Mouse (Mus musculus) forebrain, postnatal 0 days (tissue): ENCODE measurements around the gene Cenps. TPM values are rescaled to one million over a fixed set of nuclear protein-coding genes. Genes with fewer than 3 reads are reported as not detected.

Source experiments
- ATAC-seq: fragments of 200-750 bp; cut with Nextera tagmentation; 2 replicates; pipeline ENCODE4 v1.8.0; 2017; ENCODE audit warnings: mild to moderate bottlenecking, moderate library complexity
- DNase-seq: peaks from one replicate; pipeline ENCODE4 v3.0.0-alpha.2; 2015
- H3K27ac ChIP-seq: fragments of 300-500 bp; sonication (generic); 2 replicates; pipeline ENCODE4 v1.5.1; 2014; ENCODE audit warnings: low read depth, mild to moderate bottlenecking, antibody characterized with exemption, low read length, moderate library complexity, mixed read lengths
- H3K27me3 ChIP-seq: fragments of 300-500 bp; sonication (generic); 2 replicates; pipeline ENCODE4 v1.6.1; 2014; ENCODE audit warnings: mild to moderate bottlenecking, low read length, mixed read lengths; ENCODE audit not compliant: insufficient read depth
- H3K36me3 ChIP-seq: fragments of 300-500 bp; sonication (generic); 2 replicates; pipeline ENCODE4 v1.6.1; 2014; ENCODE audit warnings: mild to moderate bottlenecking, moderate library complexity; ENCODE audit not compliant: insufficient read depth
- H3K4me1 ChIP-seq: fragments of 300-500 bp; sonication (generic); 2 replicates; pipeline ENCODE4 v1.6.1; 2014; ENCODE audit warnings: antibody characterized with exemption; ENCODE audit not compliant: insufficient read depth
- H3K4me2 ChIP-seq: fragments of 300-500 bp; sonication (generic); 2 replicates; pipeline ENCODE4 v1.6.1; 2014; ENCODE audit warnings: low read depth, mild to moderate bottlenecking, moderate library complexity
- H3K4me3 ChIP-seq: fragments of 300-500 bp; sonication (generic); 2 replicates; pipeline ENCODE4 v1.5.1; 2014; ENCODE audit warnings: low read depth, low read length, mixed read lengths
- H3K9ac ChIP-seq: fragments of 300-500 bp; sonication (generic); 2 replicates; pipeline ENCODE4 v1.6.1; 2014; ENCODE audit warnings: mild to moderate bottlenecking
- H3K9me3 ChIP-seq: fragments of 300-500 bp; sonication (generic); 2 replicates; pipeline ENCODE4 v1.6.1; 2016; ENCODE audit warnings: low read length
- CTCF ChIP-seq: sonication (generic); IDR thresholded peaks from 2 replicates; pipeline ENCODE4 v1.5.1; 2016; ENCODE audit warnings: antibody characterized with exemption, control low read depth, low read depth
- WGBS: fragments of 180-500 bp; shearing (Covaris S2); extraction: QIAGEN DNeasy Blood & Tissue Kit; methylation state at CpG from one replicate; pipeline ENCODE4 v1.1.7; 2014; 5-methylcytosine and 5-hydroxymethylcytosine counted together
- polyA plus RNA-seq: library from polyadenylated mRNA; unstranded; fragments of >200 nt; fragmentation: Nextera tagmentation; extraction: Ambion mirVana; gene quantifications from 2 replicates; pipeline ENCODE4 v1.2.1, GENCODE M21; 2015
- total RNA-seq: library from RNA; depleted of rRNA; stranded (reverse); fragments of >200 nt; gene quantifications from 2 replicates; pipeline ENCODE4 v1.2.3, GENCODE M21; 2014; rRNA removed

The Cenps gene
- total and polyA plus RNA-seq, 2 experiments from 2014 or later: 6.5 to 15.9 TPM

GRCm38 (mm10) chr4:149098571-149098970 is 38.9 kb downstream of the Cenps start:
- DNase-seq: no peak
- peaks cover 4% of the 10 kb centered on the region; the same call in 1 of the 2 replicates for H3K36me3 ChIP-seq
- H3K4me3 ChIP-seq: peak overlapping the region; percentile 79
- WGBS: 25% methylated on average over 11 of the region's 11 CpGs
- ATAC-seq: no peak
- H3K4me1 ChIP-seq: 0 out of 2 replicates have a peak, but pooled peaks cover 5% of the 10 kb centered on the region
- H3K9me3 ChIP-seq: no peaks in the 10 kb centered on the region
- no peak overlapping the region for H3K27ac ChIP-seq
- H3K27me3 ChIP-seq: no peaks in the 10 kb centered on the region
- H3K4me2 ChIP-seq: peak overlapping the region; percentile 74
- TF ChIP-seq CTCF: no peak
- H3K9ac ChIP-seq: peak overlapping the region; percentile 79

DNA sequence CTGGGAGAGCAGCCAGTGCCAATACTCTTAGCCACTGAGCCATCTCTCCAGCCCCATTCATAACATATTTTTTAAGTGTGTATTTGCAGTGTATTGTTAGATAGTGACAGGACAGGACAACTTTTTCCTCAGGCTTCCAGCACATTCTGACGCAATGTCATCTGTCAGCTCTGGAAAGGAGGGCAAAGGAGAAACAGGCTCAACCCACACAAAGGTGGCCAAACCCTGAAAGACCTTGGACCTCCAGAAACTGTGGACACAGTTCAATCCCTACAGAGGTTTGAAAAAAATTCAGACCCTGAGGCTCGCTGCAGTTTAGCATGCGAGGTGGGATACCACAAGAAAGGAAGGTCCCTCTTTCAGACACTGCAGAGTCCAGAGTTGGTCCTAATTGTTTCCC is 39.5 kb downstream of the Cenps start:
- Histone ChIP-seq H3K4me1 (0 out of 2 replicates have a peak, but pooled peaks cover 5% of the 10 kb centered on the region), H3K9me3 (no peaks in the 10 kb centered on the region), H3K4me3 (no peak overlapping the region), H3K27me3 (no peaks in the 10 kb centered on the region), H3K4me2 (no peak overlapping the region), H3K36me3 (peaks cover 4% of the 10 kb centered on the region), H3K27ac (no peak overlapping the region), H3K9ac (no peak overlapping the region)
- 84% methylated on average over 3 of the region's 3 CpGs for WGBS
- no peak for DNase-seq
- TF ChIP-seq CTCF: no peak
- ATAC-seq: no peak

DNA sequence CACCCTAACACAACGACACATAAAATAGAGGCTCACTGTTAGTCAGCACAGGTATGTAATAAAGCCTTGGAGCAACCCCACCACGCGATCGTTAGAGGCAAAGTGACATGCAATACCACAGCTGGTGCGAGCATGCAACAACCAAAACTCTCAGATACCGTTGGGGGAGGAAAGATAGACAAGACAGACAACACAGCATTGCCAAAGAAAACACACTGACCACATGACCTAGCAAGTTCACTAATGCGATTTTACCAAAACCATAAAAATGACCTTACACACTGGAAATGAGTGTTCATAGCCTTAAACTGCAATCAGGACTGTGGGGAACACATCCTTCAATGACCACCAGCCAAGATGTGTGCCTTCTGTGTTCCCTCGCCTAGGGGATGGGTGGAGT is 46.1 kb downstream of the Cenps start:
- WGBS: 90% methylated on average over 8 of the region's 8 CpGs
- Histone ChIP-seq H3K4me3 (no peak overlapping the region), H3K4me2 (no peak overlapping the region), H3K9ac (no peak overlapping the region), H3K36me3 (peaks cover 4% of the 10 kb centered on the region), H3K27ac (no peak overlapping the region), H3K4me1 (no peaks in the 10 kb centered on the region), H3K27me3 (no peaks in the 10 kb centered on the region), H3K9me3 (no peaks in the 10 kb centered on the region)
- no peak for ATAC-seq
- DNase-seq: no peak
- TF ChIP-seq CTCF: no peak

DNA sequence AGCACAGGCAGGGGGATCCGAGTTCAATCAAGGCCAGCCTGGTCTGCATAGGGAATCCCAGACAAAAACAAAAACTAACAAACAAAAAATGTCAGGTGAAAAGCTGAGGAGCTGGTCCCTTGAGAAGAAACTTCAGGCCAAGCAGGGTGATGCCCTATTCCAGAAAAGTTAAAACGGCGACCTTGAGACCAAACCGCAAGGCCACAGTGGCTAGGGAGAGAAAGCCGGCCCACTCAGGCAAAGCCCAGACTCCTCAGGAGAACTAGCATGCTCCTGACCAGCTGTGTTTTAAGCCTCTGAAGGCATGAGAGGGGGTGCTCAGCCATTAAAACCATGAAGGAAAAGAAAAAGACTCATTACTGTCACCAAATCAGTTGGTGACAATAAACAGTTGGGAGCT is 52.0 kb downstream of the Cenps start:
- whole genome bisulfite sequencing: 80% methylated on average over 5 of the region's 5 CpGs
- Histone ChIP-seq H3K27me3 (no peaks in the 10 kb centered on the region), H3K27ac (no peak overlapping the region), H3K36me3 (no peaks in the 10 kb centered on the region), H3K4me2 (no peak overlapping the region), H3K4me3 (no peak overlapping the region), H3K9me3 (no peaks in the 10 kb centered on the region), H3K9ac (no peak overlapping the region), H3K4me1 (0 out of 2 replicates have a peak, but pooled peaks cover 4% of the 10 kb centered on the region)
- ATAC-seq (no peak), DNase-seq (no peak)
- no peak for TF ChIP-seq CTCF

DNA sequence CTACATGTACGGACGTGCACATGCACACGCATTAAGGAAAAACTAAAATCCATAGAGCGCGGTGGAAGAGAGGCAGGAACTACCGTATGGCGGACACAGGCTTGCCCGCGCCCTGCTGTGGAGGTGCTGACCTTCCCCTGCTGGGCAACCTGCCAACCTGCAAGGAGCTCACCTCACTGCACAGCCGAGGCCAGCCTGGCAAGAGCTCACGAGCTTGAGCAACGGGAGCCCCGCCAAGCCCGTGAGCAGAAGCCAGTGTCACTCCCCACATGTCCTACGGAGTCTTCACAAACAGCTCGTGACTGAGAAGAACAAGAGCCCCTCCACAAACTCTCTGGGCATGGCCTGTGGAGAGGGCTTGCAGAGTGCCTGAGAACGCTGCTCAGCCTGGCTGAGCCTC is 55.9 kb downstream of the Cenps start:
- Histone ChIP-seq H3K4me2 (no peak overlapping the region), H3K9me3 (no peaks in the 10 kb centered on the region), H3K36me3 (no peaks in the 10 kb centered on the region), H3K4me3 (no peak overlapping the region), H3K27me3 (no peaks in the 10 kb centered on the region), H3K4me1 (0 out of 2 replicates have a peak, but pooled peaks cover 4% of the 10 kb centered on the region), H3K9ac (no peak overlapping the region), H3K27ac (no peak overlapping the region)
- TF ChIP-seq CTCF: no peak
- no peak for DNase-seq
- ATAC-seq: no peak
- WGBS: 50% methylated on average over 17 of the region's 17 CpGs

GRCm38 (mm10) chr4:149080111-149080510 is 57.3 kb downstream of the Cenps start:
- H3K27me3 ChIP-seq: no peaks in the 10 kb centered on the region
- peaks cover 3% of the 10 kb centered on the region; the same call in 1 of the 2 replicates for H3K36me3 ChIP-seq
- ATAC-seq (no peak), DNase-seq (no peak)
- H3K9me3 ChIP-seq: no peaks in the 10 kb centered on the region
- H3K27ac ChIP-seq: no peak overlapping the region
- no peak overlapping the region for H3K4me3 ChIP-seq
- H3K4me2 ChIP-seq: no peak overlapping the region
- TF ChIP-seq CTCF: no peak
- 0 out of 2 replicates have a peak, but pooled peaks cover 10% of the 10 kb centered on the region for H3K4me1 ChIP-seq
- H3K9ac ChIP-seq: no peak overlapping the region
- 95% methylated on average over 8 of the region's 8 CpGs for WGBS

GRCm38 (mm10) chr4:149079629-149080028 is 57.8 kb downstream of the Cenps start:
- Histone ChIP-seq H3K4me3 (no peak overlapping the region), H3K4me2 (no peak overlapping the region), H3K27ac (no peak overlapping the region), H3K9ac (no peak overlapping the region), H3K9me3 (no peaks in the 10 kb centered on the region), H3K36me3 (peaks cover 6% of the 10 kb centered on the region), H3K4me1 (0 out of 2 replicates have a peak, but pooled peaks cover 10% of the 10 kb centered on the region), H3K27me3 (no peaks in the 10 kb centered on the region)
- TF ChIP-seq CTCF: no peak
- WGBS: 92% methylated on average over 6 of the region's 6 CpGs
- DNase-seq: no peak
- ATAC-seq: no peak

- Histone ChIP-seq H3K4me2 (no peak overlapping the region), H3K9ac (no peak overlapping the region), H3K36me3 (peaks cover 6% of the 10 kb centered on the region), H3K27me3 (no peaks in the 10 kb centered on the region), H3K9me3 (no peaks in the 10 kb centered on the region), H3K4me3 (no peak overlapping the region), H3K27ac (no peak overlapping the region), H3K4me1 (0 out of 2 replicates have a peak, but pooled peaks cover 10% of the 10 kb centered on the region)
- DNase-seq (no peak), ATAC-seq (no peak)
- TF ChIP-seq CTCF: no peak
- 67% methylated on average over 4 of the region's 4 CpGs for WGBS
Measured at GRCm38 (mm10) chr4:149078261-149078660, 59.2 kb downstream of the Cenps start.

Other genes starting within 250 kb of the Cenps start
- gene Pex14, start 37.8 kb downstream of the Cenps start, total RNA-seq: 61.3 and 66.5 TPM in 2 replicates
- gene Pex14, start 37.8 kb downstream of the Cenps start, polyA plus RNA-seq: 64.8 and 66.6 TPM in 2 replicates
- gene Dffa, start 33.5 kb downstream of the Cenps start, total RNA-seq: 18.0 and 20.2 TPM in 2 replicates
- gene Dffa, start 33.5 kb downstream of the Cenps start, polyA plus RNA-seq: 22.3 and 24.3 TPM in 2 replicates
- gene Cort, start 10.9 kb downstream of the Cenps start, total RNA-seq: 4.5 and 7.5 TPM in 2 replicates
- 7.8 and 10.9 TPM in 2 replicates for gene Cort, start 10.9 kb downstream of the Cenps start, polyA plus RNA-seq
- 24.1 and 24.8 TPM in 2 replicates for gene Pgd, start 29.1 kb upstream of the Cenps start, total RNA-seq
- 79.8 and 86.0 TPM in 2 replicates for gene Pgd, start 29.1 kb upstream of the Cenps start, polyA plus RNA-seq
- gene Kif1b, start 170.1 kb upstream of the Cenps start, total RNA-seq: 209 and 270 TPM in 2 replicates
- 139 and 202 TPM in 2 replicates for gene Kif1b, start 170.1 kb upstream of the Cenps start, polyA plus RNA-seq